Mouse (Mus musculus): ENCODE results near the gene Gm10644. TPM values are rescaled to one million over a fixed set of nuclear protein-coding genes. Genes with fewer than 3 reads are reported as not detected.

The Gm10644 gene
- total RNA-seq, 2 experiments from 2014 or later = 0.53 to 0.66 TPM

DNA sequence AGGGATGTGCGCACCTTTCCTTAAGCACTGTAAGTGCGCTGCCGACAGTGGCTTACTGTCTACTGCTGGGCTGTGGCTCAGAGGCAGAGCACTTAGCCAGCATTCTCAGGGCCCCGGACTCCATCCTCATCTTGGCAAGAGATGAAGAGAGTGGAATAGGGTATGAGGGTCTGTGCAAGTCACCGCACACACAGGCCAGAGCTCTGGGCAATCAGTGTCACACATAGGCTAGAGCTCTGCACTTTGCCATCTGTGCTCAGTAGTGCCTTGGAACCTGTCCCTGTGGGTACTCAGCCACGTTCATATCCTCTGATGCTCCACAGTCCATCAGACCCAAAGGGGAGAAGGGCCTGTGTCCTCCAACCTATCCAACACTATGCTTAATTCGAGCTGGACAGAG is 26.5 kb upstream of the Gm10644 start:
- no peak for DNase-seq (ENCODE audit: low spot score in 2 of 2)

DNA sequence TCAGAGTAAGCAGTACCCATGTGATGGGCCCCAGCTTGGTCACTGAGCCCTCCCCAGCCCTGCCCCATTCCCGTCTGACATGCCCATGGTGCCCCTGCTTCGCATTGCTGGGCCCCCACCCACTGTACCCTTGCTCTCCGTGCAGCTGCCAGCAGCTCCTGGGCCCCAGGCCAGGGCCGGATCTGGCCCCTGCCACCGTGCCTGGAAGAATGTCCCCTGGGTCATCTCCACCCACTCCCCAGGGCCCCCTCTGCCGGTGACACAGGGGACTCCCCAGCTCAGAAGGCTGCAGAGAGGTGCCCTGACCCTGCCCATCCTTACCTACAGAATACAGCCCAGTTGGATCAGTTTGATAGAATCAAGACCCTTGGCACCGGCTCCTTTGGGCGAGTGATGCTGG is 25.8 kb upstream of the Gm10644 start:
- no peak for DNase-seq (ENCODE audit: low spot score in 2 of 2)

GRCm38 (mm10) chr8:83980250-83980649 is 25.2 kb upstream of the Gm10644 start:
- DNase-seq (ENCODE audit: low spot score in 2 of 2) = no peak

- DNase-seq (ENCODE audit: low spot score in 2 of 2) = no peak
Observed at GRCm38 (mm10) chr8:83978200-83978599, 23.2 kb upstream of the Gm10644 start.

- no peak for DNase-seq (ENCODE audit: low spot score in 2 of 2)
Observed at GRCm38 (mm10) chr8:83977646-83978045, 22.6 kb upstream of the Gm10644 start.

GRCm38 (mm10) chr8:83976779-83977350 is 21.9 kb upstream of the Gm10644 start:
- DNase-seq (ENCODE audit: low spot score in 2 of 2) = no peak

DNA sequence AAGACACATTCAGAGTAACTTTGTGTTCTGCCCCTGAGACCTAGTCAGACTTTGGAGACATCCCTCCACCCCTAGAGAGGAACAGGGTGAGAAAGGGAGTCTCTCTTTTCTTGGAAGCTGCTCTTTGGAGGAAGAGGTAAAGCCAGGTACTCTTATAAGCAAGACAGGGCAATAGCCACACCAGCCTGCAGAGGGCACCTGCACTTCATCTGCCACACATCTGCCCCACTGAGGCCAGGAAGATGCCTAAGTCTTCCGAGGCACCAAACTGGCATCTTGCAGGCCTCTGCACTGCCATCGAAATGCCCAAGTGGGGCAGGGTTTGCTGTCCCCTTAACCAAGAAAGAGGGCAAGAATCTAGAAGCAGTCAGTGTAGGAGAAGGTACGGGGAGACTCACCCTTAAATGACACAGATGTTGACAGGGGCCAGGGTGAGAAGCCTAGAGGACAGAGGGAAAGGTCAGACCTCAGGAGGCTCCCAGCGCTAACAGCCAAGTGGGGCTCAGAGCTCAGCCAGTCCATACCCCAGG is 21.2 kb upstream of the Gm10644 start:
- DNase-seq (ENCODE audit: low spot score in 2 of 2) = no peak

DNA sequence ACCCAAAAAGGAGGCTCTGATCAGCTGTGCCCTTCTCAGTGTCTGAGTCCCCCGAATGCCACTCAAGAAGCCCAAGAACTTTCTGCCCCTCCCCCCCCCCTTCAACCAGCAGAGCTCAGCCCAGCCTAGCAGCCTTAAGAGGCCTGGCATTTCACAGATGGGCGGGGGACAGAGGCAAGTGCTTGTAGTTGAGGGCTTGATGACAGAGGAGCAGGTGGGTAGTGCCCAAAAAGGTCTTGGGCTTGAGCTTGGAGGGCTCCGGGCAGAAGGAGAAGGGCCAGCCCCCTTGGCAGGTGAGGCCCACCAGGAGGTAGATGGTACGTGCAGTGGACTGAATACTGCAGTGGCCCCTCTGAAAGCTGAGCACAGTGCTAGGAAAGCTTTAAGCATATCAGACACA is 19.5 kb upstream of the Gm10644 start:
- no peak for DNase-seq (ENCODE audit: low spot score in 2 of 2)

GRCm38 (mm10) chr8:83973161-83974031 is 18.4 kb upstream of the Gm10644 start:
- no peak for DNase-seq (ENCODE audit: low spot score in 2 of 2)

GRCm38 (mm10) chr8:83972150-83973120 is 17.4 kb upstream of the Gm10644 start, which contains the start of gene Prkaca:
Prkaca (plus strand) TSS chr8:83972993.
- peak; percentile 99 for DNase-seq (ENCODE audit: low spot score in 2 of 2)

DNA sequence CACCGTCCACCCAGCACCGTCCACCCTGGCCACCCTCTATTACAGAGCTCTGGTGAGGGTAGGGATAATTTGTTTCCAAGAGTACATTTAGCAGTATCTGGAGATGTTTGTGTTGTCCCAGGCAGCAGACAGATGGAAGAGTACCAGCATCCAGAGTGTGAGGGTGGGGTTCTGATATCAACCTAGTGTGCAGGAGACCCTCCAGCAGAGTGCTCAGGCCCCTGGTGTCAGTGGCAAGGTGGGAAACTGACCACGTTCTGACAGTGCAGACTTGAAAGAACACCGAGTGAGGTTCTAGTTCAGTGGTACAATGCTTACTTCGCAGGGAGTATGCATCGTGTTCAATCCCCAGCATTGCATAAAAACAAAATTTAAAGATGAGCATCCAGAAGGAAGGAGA is 16.7 kb upstream of the Gm10644 start:
- DNase-seq (ENCODE audit: low spot score in 2 of 2) = no peak

DNA sequence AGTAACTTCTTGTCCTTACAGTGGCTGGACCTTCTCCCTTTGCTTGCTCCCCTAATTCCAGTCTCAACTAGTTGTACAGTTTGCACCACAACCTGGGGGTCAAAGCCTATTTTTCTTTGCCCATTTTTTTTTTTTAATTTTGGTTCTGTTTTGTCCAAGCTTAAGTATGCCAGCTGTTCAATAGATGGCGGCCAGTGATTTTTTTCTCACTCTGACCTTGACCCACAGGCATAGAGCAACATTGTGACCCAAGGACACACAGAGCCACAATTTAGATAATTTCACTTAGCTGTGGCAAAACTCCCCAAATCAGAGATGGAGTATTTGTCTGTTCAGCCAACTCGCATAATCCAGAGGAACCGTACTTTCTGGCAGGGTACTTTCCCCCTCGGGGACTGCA is 16.1 kb upstream of the Gm10644 start:
- DNase-seq (ENCODE audit: low spot score in 2 of 2) = no peak

DNA sequence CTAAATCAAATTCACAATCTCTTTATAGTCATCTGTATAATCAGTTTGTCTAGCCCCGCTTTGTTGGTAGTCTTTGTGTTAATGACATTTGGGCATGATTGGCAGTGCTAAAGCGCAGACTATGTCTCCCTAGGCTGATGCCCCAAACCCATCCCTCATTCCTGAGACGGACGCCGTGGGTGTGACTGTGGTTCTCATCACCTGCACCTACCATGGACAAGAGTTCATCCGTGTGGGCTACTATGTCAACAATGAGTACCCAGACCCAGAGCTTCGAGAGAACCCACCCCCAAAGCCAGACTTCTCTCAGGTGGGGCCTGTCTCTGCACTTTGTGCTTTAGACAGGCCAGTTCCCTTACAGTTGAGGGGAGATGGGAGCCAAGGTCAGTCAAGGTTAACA is 12.7 kb upstream of the Gm10644 start:
- DNase-seq (ENCODE audit: low spot score in 2 of 2) = no peak

- DNase-seq (ENCODE audit: low spot score in 2 of 2) = no peak
Observed at GRCm38 (mm10) chr8:83964015-83964765, 9.2 kb upstream of the Gm10644 start.

DNA sequence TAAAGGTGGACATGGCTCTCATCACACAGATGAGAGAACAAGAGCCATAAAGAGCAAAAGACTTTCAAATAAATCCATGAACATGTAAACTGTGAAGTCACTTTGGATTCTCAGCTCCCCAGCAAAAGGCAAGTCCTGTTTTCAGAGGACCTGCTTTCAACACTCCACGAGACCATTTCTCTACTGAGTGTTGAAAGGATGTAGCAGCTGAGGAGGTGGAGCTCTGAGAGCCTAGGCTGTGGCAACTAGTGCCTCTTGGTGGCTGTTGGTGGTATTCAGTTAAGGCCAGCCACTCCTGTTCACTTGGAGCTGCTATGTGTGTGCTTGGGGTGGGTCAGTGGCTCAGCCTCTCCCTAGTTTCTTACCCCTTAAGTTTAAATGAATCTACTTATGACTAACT is 1.8 kb upstream of the Gm10644 start:
- no peak for DNase-seq (ENCODE audit: low spot score in 2 of 2)

GRCm38 (mm10) chr8:83955958-83956218 is 883 bp upstream of the Gm10644 start:
- DNase-seq (ENCODE audit: low spot score in 2 of 2) = no peak

GRCm38 (mm10) chr8:83954749-83955105 is 278 bp downstream of the Gm10644 start:
- DNase-seq (ENCODE audit: low spot score in 2 of 2) = no peak

DNA sequence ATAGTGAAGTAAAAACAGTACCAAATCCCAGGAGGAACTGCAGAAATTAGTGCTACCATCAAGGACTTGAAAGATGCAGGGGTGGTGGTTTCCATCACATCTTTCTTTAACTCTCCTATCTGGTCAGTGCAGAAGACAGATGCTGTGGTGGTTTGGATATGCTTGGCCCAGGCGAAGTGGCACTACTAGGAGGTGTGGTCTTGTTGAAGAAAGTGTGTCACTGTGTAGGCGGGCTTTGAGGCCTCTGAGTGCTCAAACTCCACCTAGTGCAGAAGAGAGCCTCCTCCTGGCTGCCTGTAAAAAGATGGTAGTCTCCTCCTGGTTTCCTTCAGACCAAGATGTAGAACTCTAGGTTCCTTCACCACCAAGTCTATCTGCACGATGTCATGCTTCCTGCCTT is 9.5 kb downstream of the Gm10644 start:
- no peak for DNase-seq (ENCODE audit: low spot score in 2 of 2)

DNA sequence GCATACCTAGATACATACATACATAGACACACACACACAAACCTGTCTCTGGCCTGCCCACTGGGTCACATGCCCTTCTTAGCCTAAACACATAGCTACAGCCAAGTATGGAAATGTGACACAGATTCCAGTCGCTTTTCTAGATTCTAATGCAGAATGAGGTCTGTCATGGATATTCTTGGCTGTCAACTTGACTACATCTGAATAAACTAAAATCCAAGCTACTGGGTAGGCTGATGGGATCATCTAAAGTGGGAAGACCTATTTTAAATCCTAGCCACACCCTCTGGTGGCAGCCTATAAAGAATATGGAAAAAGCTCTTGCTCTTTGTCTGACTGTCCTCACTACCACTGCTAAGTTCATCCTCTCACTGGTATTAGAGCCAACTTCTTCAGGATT is 12.6 kb downstream of the Gm10644 start:
- DNase-seq (ENCODE audit: low spot score in 2 of 2) = no peak

- no peak for DNase-seq (ENCODE audit: low spot score in 2 of 2)
Observed at GRCm38 (mm10) chr8:83941066-83941677, 13.8 kb downstream of the Gm10644 start.

DNA sequence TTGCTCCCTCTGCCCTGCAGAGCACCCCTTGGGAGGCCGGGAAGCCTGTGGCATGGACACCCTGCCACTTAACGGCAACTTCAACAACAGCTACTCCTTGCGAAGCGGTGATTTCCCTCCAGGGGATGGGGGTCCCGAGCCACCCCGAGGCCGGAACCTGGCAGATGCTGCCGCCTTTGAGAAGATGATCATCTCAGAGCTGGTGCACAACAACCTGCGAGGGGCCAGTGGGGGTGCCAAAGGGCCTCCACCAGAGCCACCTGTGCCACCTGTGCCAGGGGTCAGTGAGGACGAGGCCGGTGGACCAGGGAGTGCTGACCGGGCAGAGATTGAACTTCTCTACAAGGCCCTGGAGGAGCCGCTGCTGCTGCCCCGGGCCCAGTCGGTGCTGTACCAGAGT is 16.7 kb downstream of the Gm10644 start:
- DNase-seq (ENCODE audit: low spot score in 2 of 2) = no peak

Data from left cerebral cortex, adult 18-20 months (tissue).